8 mouse cellular contexts compared by ENCODE assay signal in the genomic region with DNA sequence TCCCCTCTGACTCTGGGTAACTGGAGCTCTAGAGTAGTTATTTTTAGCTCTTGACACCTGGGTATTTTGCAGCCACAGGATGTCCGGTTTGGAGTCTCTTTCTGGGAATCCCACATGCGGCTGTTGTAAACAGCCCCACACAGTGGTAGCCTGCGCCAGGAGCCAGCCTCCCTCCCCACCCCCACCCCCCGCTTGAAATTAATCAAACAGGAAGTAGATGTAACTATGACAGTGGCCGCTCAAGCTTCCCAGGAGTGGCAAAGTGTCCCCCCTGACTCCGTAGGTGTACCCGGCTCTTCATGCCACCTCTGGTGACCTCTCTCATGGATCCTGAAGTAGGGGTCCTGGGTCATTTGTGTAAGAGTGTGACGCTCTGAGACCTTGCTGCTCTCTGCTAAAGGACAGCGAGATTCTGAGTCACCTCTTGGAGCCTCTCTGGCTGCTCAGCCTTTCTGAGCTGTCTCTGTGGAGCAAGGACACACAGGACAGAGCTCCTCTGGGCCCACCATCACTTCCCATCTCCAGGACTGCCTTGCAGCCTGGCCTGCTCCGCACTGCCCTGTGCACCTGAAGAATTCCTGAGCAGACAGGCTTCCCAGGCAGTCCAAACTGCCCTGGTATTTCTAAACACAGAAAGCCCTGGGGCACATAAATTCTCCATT. TPM values are rescaled to one million over a fixed set of nuclear protein-coding genes. Genes with fewer than 3 reads are reported as not detected.
DNase-seq lines count a peak whose midpoint lies in the region; ATAC-seq lines count a peak whose summit lies in the region.

No protein-coding gene starts in this region.

- no peak overlapping the region for H3K27ac ChIP-seq in hindbrain, embryonic 12.5 days
- H3K27ac ChIP-seq in hindbrain, embryonic 14.5 days, result no peak overlapping the region
- H3K27ac ChIP-seq in liver, embryonic 13.5 days, result peak overlapping the region; percentile 72

- no peak for ATAC-seq in hindbrain, embryonic 12.5 days (ENCODE audit: low FRiP score)
- ATAC-seq in hindbrain, embryonic 14.5 days (ENCODE audit: low FRiP score), result no peak
- peak; percentile 18; a peak in 2 of 4 replicates for ATAC-seq in hematopoietic stem cell, adult 5-6 weeks (replicated peaks in 1 of 2; ENCODE audit: insufficient read depth in 1 of 2, low FRiP score in 2 of 2, low TSS enrichment in 1 of 2, low read depth in 1 of 2, poor library complexity in 2 of 2, severe bottlenecking in 2 of 2)
- ATAC-seq in liver, embryonic 13.5 days (ENCODE audit: low read depth), result no peak

- H3K4me3 ChIP-seq in hindbrain, embryonic 12.5 days, result no peak overlapping the region
- H3K4me3 ChIP-seq in hindbrain, embryonic 14.5 days (replicated peaks; ENCODE audit: low read length), result no peak overlapping the region
- no peak overlapping the region for H3K4me3 ChIP-seq in liver, embryonic 13.5 days (replicated peaks)

- H3K27me3 ChIP-seq in hindbrain, embryonic 12.5 days, result peaks cover 6% of the 10 kb centered on the region; the same call in 1 of the 2 replicates
- H3K27me3 ChIP-seq in hindbrain, embryonic 14.5 days (ENCODE audit: control insufficient read depth, insufficient read depth, low read length), result no peaks in the 10 kb centered on the region
- no peaks in the 10 kb centered on the region for H3K27me3 ChIP-seq in liver, embryonic 13.5 days

- no peak overlapping the region for H3K4me2 ChIP-seq in hindbrain, embryonic 12.5 days (replicated peaks)
- H3K4me2 ChIP-seq in hindbrain, embryonic 14.5 days (replicated peaks), result no peak overlapping the region
- 0 out of 2 replicates have a peak overlapping the region, but pooled peaks have one; percentile 6 for H3K4me2 ChIP-seq in liver, embryonic 13.5 days

- H3K9me3 ChIP-seq in hindbrain, embryonic 12.5 days (replicated peaks), result no peaks in the 10 kb centered on the region
- H3K9me3 ChIP-seq in hindbrain, embryonic 14.5 days (ENCODE audit: control insufficient read depth, low read length), result no peaks in the 10 kb centered on the region
- no peaks in the 10 kb centered on the region for H3K9me3 ChIP-seq in liver, embryonic 13.5 days (replicated peaks)

- DNase-seq in hindbrain, embryonic 14.5 days (ENCODE audit: low spot score), result no peak
- DNase-seq in adrenal gland, adult 8-10 months, result peak; percentile 72
- DNase-seq in liver, embryonic 13.5 days, result no peak
- peak; percentile 43 for DNase-seq in thymus, postnatal 4 days
- DNase-seq in cerebellum, adult 11-12 months, result no peak
- DNase-seq in cerebellum, adult 18-20 months, result no peak

- WGBS in hindbrain, embryonic 12.5 days, result 50% methylated on average over 10 of the region's 10 CpGs
- 69% methylated on average over 10 of the region's 10 CpGs for WGBS in hindbrain, embryonic 14.5 days
- WGBS in liver, embryonic 13.5 days (ENCODE audit: insufficient replicate concordance), result 34% methylated on average over 10 of the region's 10 CpGs

- peaks cover 60% of the 10 kb centered on the region for H3K4me1 ChIP-seq in hindbrain, embryonic 12.5 days
- H3K4me1 ChIP-seq in hindbrain, embryonic 14.5 days (replicated peaks; ENCODE audit: control insufficient read depth, insufficient read depth, low read length), result peaks cover 34% of the 10 kb centered on the region
- peaks cover 64% of the 10 kb centered on the region for H3K4me1 ChIP-seq in liver, embryonic 13.5 days (replicated peaks)

- peak overlapping the region; percentile 6; the same call in 1 of the 2 replicates for H3K9ac ChIP-seq in hindbrain, embryonic 12.5 days
- H3K9ac ChIP-seq in hindbrain, embryonic 14.5 days, result no peak overlapping the region
- H3K9ac ChIP-seq in liver, embryonic 13.5 days, result peak overlapping the region; percentile 9; the same call in 1 of the 2 replicates

- peaks cover 5% of the 10 kb centered on the region; the same call in 1 of the 2 replicates for H3K36me3 ChIP-seq in hindbrain, embryonic 12.5 days
- H3K36me3 ChIP-seq in hindbrain, embryonic 14.5 days (replicated peaks; ENCODE audit: control insufficient read depth, insufficient read depth), result 0 out of 2 replicates have a peak, but pooled peaks cover 2% of the 10 kb centered on the region
- 0 out of 2 replicates have a peak, but pooled peaks cover 4% of the 10 kb centered on the region for H3K36me3 ChIP-seq in liver, embryonic 13.5 days

RNA-seq across cellular contexts. Expression of a gene that starts 22.9 kb away (rescaled TPM):
- polyA plus RNA-seq in hindbrain, embryonic 12.5 days (2016; fragmentation: Nextera tagmentation; extraction: Ambion mirVana), result 26.7 and 29.1 TPM in 2 replicates
- polyA plus RNA-seq in hindbrain, embryonic 14.5 days (2014; fragmentation: Nextera tagmentation; extraction: Ambion mirVana), result 23.7 and 28.0 TPM in 2 replicates
- 100 to 1,000 TPM in 2 of 4 experiments, 10 to 100 TPM in 2; 86.1 to 106 (median 96.2) TPM for total RNA-seq in adrenal gland, adult 8-10 months (2022)
- 15.4 and 18.9 TPM in 2 replicates for total RNA-seq in hematopoietic stem cell, adult 5-6 weeks (2017)
- polyA plus RNA-seq in liver, embryonic 13.5 days (2015; fragmentation: Nextera tagmentation; extraction: Ambion mirVana), result 8.0 and 8.3 TPM in 2 replicates

RNA-seq across cellular contexts. Expression of a gene that starts 43.1 kb away (rescaled TPM):
- 41.6 and 43.3 TPM in 2 replicates for polyA plus RNA-seq in hindbrain, embryonic 12.5 days (2016; fragmentation: Nextera tagmentation; extraction: Ambion mirVana)
- polyA plus RNA-seq in hindbrain, embryonic 14.5 days (2014; fragmentation: Nextera tagmentation; extraction: Ambion mirVana), result 92.6 and 101 TPM in 2 replicates
- 100 to 1,000 TPM; 120 to 216 (median 160) TPM for total RNA-seq in adrenal gland, adult 8-10 months (2022)
- total RNA-seq in hematopoietic stem cell, adult 5-6 weeks (2017), result 61.1 and 68.9 TPM in 2 replicates
- polyA plus RNA-seq in liver, embryonic 13.5 days (2015; fragmentation: Nextera tagmentation; extraction: Ambion mirVana), result 89.5 and 101 TPM in 2 replicates

RNA-seq across cellular contexts. Expression of a gene that starts 53.7 kb away (rescaled TPM):
- polyA plus RNA-seq in hindbrain, embryonic 12.5 days (2016; fragmentation: Nextera tagmentation; extraction: Ambion mirVana), result 9.1 and 10.7 TPM in 2 replicates
- 7.3 and 9.6 TPM in 2 replicates for polyA plus RNA-seq in hindbrain, embryonic 14.5 days (2014; fragmentation: Nextera tagmentation; extraction: Ambion mirVana)
- total RNA-seq in adrenal gland, adult 8-10 months (2022), result 10 to 100 TPM; 12.2 to 39.5 (median 25.7) TPM
- total RNA-seq in hematopoietic stem cell, adult 5-6 weeks (2017), result 5.5 and 18.2 TPM in 2 replicates
- polyA plus RNA-seq in liver, embryonic 13.5 days (2015; fragmentation: Nextera tagmentation; extraction: Ambion mirVana), result 1.2 and 1.8 TPM in 2 replicates

Comparison
In these comparisons a context has a peak if more than half of its experiments do, and no peak if none do; other contexts are left out.
1. ATAC-seq: peak in hematopoietic stem cell, adult 5-6 weeks (2 of 2); none in hindbrain, embryonic 12.5 days (single experiment), hindbrain, embryonic 14.5 days (single experiment) and liver, embryonic 13.5 days (single experiment).
2. DNase-seq: peak in adrenal gland, adult 8-10 months (single experiment) and thymus, postnatal 4 days (single experiment); none in hindbrain, embryonic 14.5 days (single experiment), liver, embryonic 13.5 days (single experiment), cerebellum, adult 11-12 months (single experiment) and cerebellum, adult 18-20 months (0 of 2).